Mouse (Mus musculus) MN1 (cell line): Measurements from ENCODE around the gene B130006D01Rik.
A peak's percentile ranks its signal among the peaks of the same experiment; 100 is the strongest.

Experiments used
- DNase-seq: peaks from one replicate; pipeline ENCODE4 v3.0.0-alpha.2; 2016; ENCODE audit warnings: low spot score

B130006D01Rik gene

GRCm38 (mm10) chr11:95770720-95771364 is 47.5 kb downstream of the B130006D01Rik start:
- DNase-seq, result peak; percentile 29

GRCm38 (mm10) chr11:95771665-95772064 is 48.3 kb downstream of the B130006D01Rik start:
- no peak for DNase-seq

- DNase-seq, result no peak
Observed at GRCm38 (mm10) chr11:95773264-95773663, 49.9 kb downstream of the B130006D01Rik start.
